Mouse (Mus musculus): ENCODE data around the gene Tspyl1. TPM values are rescaled to one million over a fixed set of nuclear protein-coding genes. Genes with fewer than 3 reads are reported as not detected.
A peak's percentile ranks its signal among the peaks of the same experiment; 100 is the strongest.

The Tspyl1 gene
- polyA plus RNA-seq, 1 experiment: 28.3 TPM

GRCm38 (mm10) chr10:34280591-34281175 is 1.3 kb upstream of the Tspyl1 start:
- Histone ChIP-seq H3K4me1 (ENCODE audit: control insufficient read depth, insufficient read depth, low read length) (peaks cover 10% of the 10 kb centered on the region; the same call in 1 of the 2 replicates), H3K27me3 (replicated peaks; ENCODE audit: control insufficient read depth, insufficient read depth, low read length) (no peaks in the 10 kb centered on the region), H3K4me3 (ENCODE audit: insufficient read depth, low read depth, low read length) (no peak overlapping the region; the same call in 1 of the 2 replicates), H3K27ac (ENCODE audit: insufficient read depth, low read depth, low read length) (no peak overlapping the region), H3K36me3 (ENCODE audit: control insufficient read depth, insufficient read depth, low read length) (no peaks in the 10 kb centered on the region)
- TF ChIP-seq POLR2A (IDR thresholded peaks at IDR 0.05; ENCODE audit: low read depth, low read length) (no peak), CTCF (conservative IDR thresholded peaks at IDR 0.05; ENCODE audit: insufficient read depth, insufficient read length, low read depth, low read length) (0 out of 2 replicates have a peak, but pooled peaks have one; percentile 22)
- peak; percentile 76 for DNase-seq
- WGBS: 18% methylated on average over 13 of the region's 13 CpGs

- 16% methylated on average over 14 of the region's 14 CpGs for WGBS
- peaks cover 10% of the 10 kb centered on the region; the same call in 1 of the 2 replicates for H3K4me1 ChIP-seq (ENCODE audit: control insufficient read depth, insufficient read depth, low read length)
- peak overlapping the region; percentile 51; the same call in 1 of the 2 replicates for H3K27ac ChIP-seq (ENCODE audit: insufficient read depth, low read depth, low read length)
- no peaks in the 10 kb centered on the region for H3K36me3 ChIP-seq (ENCODE audit: control insufficient read depth, insufficient read depth, low read length)
- DNase-seq: peak; percentile 12
- H3K4me3 ChIP-seq (ENCODE audit: insufficient read depth, low read depth, low read length): peak overlapping the region; percentile 87
- TF ChIP-seq CTCF (conservative IDR thresholded peaks at IDR 0.05; ENCODE audit: insufficient read depth, insufficient read length, low read depth, low read length) (no peak), POLR2A (IDR thresholded peaks at IDR 0.05; ENCODE audit: low read depth, low read length) (no peak)
- H3K27me3 ChIP-seq (replicated peaks; ENCODE audit: control insufficient read depth, insufficient read depth, low read length): no peaks in the 10 kb centered on the region
Measured at GRCm38 (mm10) chr10:34281211-34281961, 604 bp upstream of the Tspyl1 start.

- peak; percentile 87 for DNase-seq
- Histone ChIP-seq H3K4me1 (ENCODE audit: control insufficient read depth, insufficient read depth, low read length) (peaks cover 10% of the 10 kb centered on the region; the same call in 1 of the 2 replicates), H3K36me3 (ENCODE audit: control insufficient read depth, insufficient read depth, low read length) (no peaks in the 10 kb centered on the region), H3K4me3 (ENCODE audit: insufficient read depth, low read depth, low read length) (peak overlapping the region; percentile 87), H3K27me3 (replicated peaks; ENCODE audit: control insufficient read depth, insufficient read depth, low read length) (no peaks in the 10 kb centered on the region), H3K27ac (ENCODE audit: insufficient read depth, low read depth, low read length) (peak overlapping the region; percentile 69)
- TF ChIP-seq CTCF (conservative IDR thresholded peaks at IDR 0.05; ENCODE audit: insufficient read depth, insufficient read length, low read depth, low read length) (no peak), POLR2A (IDR thresholded peaks at IDR 0.05; ENCODE audit: low read depth, low read length) (no peak)
- WGBS: 2% methylated on average over 47 of the region's 47 CpGs
Measured at GRCm38 (mm10) chr10:34282420-34283238, 639 bp downstream of the Tspyl1 start.

GRCm38 (mm10) chr10:34296911-34297298 is 14.9 kb downstream of the Tspyl1 start:
- Histone ChIP-seq H3K36me3 (ENCODE audit: control insufficient read depth, insufficient read depth, low read length) (no peaks in the 10 kb centered on the region), H3K27ac (ENCODE audit: insufficient read depth, low read depth, low read length) (no peak overlapping the region), H3K4me1 (ENCODE audit: control insufficient read depth, insufficient read depth, low read length) (peaks cover 8% of the 10 kb centered on the region; the same call in 1 of the 2 replicates), H3K27me3 (replicated peaks; ENCODE audit: control insufficient read depth, insufficient read depth, low read length) (no peaks in the 10 kb centered on the region), H3K4me3 (ENCODE audit: insufficient read depth, low read depth, low read length) (peak overlapping the region; percentile 86)
- TF ChIP-seq CTCF (conservative IDR thresholded peaks at IDR 0.05; ENCODE audit: insufficient read depth, insufficient read length, low read depth, low read length): no peak
- no peak for TF ChIP-seq POLR2A (IDR thresholded peaks at IDR 0.05; ENCODE audit: low read depth, low read length)
- no peak for DNase-seq
- WGBS: 4% methylated on average over 13 of the region's 13 CpGs

GRCm38 (mm10) chr10:34297299-34297979 is 15.4 kb downstream of the Tspyl1 start, which contains the start of gene Tspyl4:
Gene Tspyl4 (plus strand): TSS chr10:34297442.
- TF ChIP-seq POLR2A (IDR thresholded peaks at IDR 0.05; ENCODE audit: low read depth, low read length) (peak; percentile 59), CTCF (conservative IDR thresholded peaks at IDR 0.05; ENCODE audit: insufficient read depth, insufficient read length, low read depth, low read length) (no peak)
- Histone ChIP-seq H3K27ac (ENCODE audit: insufficient read depth, low read depth, low read length) (0 out of 2 replicates have a peak within 1 kb of the TSS, but pooled peaks have one; percentile 19), H3K4me1 (ENCODE audit: control insufficient read depth, insufficient read depth, low read length) (peaks cover 8% of the 10 kb centered on the region; the same call in 1 of the 2 replicates), H3K27me3 (replicated peaks; ENCODE audit: control insufficient read depth, insufficient read depth, low read length) (no peaks in the 10 kb centered on the region), H3K4me3 (ENCODE audit: insufficient read depth, low read depth, low read length) (peak within 1 kb of the TSS; percentile 86), H3K36me3 (ENCODE audit: control insufficient read depth, insufficient read depth, low read length) (no peaks in the 10 kb centered on the region)
- under 1% methylated on average over 38 of the region's 38 CpGs for WGBS
- peak; percentile 96 for DNase-seq

GRCm38 (mm10) chr10:34297980-34298753 is 16.2 kb downstream of the Tspyl1 start:
- Histone ChIP-seq H3K27me3 (replicated peaks; ENCODE audit: control insufficient read depth, insufficient read depth, low read length) (no peaks in the 10 kb centered on the region), H3K4me3 (ENCODE audit: insufficient read depth, low read depth, low read length) (peak overlapping the region; percentile 86), H3K4me1 (ENCODE audit: control insufficient read depth, insufficient read depth, low read length) (peaks cover 8% of the 10 kb centered on the region; the same call in 1 of the 2 replicates), H3K36me3 (ENCODE audit: control insufficient read depth, insufficient read depth, low read length) (no peaks in the 10 kb centered on the region), H3K27ac (ENCODE audit: insufficient read depth, low read depth, low read length) (no peak overlapping the region)
- WGBS: 48% methylated on average over 25 of the region's 25 CpGs
- no peak for TF ChIP-seq CTCF (conservative IDR thresholded peaks at IDR 0.05; ENCODE audit: insufficient read depth, insufficient read length, low read depth, low read length)
- no peak for TF ChIP-seq POLR2A (IDR thresholded peaks at IDR 0.05; ENCODE audit: low read depth, low read length)
- peak; percentile 12 for DNase-seq
